In the genomic region with DNA sequence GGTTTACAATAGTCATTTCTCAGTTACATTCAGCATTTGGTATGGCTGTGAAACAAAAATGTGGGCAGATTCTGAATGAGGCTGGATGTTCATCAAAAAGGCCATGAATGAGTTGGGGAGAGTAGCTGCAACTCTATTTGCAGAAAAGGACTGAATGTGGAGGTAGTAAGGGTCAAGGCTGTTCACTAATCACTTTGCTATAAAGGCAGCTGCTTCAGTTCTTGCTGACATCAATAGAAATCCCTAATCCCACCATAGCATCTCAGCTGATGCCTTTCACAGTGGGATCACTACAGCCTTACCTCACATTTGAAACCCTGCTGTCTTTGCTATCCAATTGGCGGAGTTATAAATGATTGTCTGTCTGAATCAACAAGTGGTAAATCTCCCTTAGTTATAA, we compare ENCODE assay signal across 27 mouse cellular contexts.
DNase-seq lines count a peak whose midpoint lies in the region; ATAC-seq lines count a peak whose summit lies in the region.
"Had no signal": no experiment of that assay in that cellular context is flagged by ENCODE, and none has a peak within 500 bp of the region (broad histone marks: within the 10 kb centered on the region; RNA-seq: fewer than 3 reads in every experiment).

No protein-coding gene starts in this region.

- no peak overlapping the region for H3K4me2 ChIP-seq in hindbrain, embryonic 14.5 days (replicated peaks)
- H3K4me2 ChIP-seq in hindbrain, embryonic 12.5 days (replicated peaks) = no peak overlapping the region
- H3K4me2 ChIP-seq in neural tube, embryonic 12.5 days (replicated peaks) = no peak overlapping the region
- no peak overlapping the region for H3K4me2 ChIP-seq in forebrain, embryonic 16.5 days (ENCODE audit: low read length)
- no peak overlapping the region for H3K4me2 ChIP-seq in neural tube, embryonic 14.5 days (ENCODE audit: low read depth, low read length)
- H3K4me2 ChIP-seq: heart, embryonic 13.5 days had no signal

- H3K4me1 ChIP-seq in hindbrain, embryonic 14.5 days (replicated peaks; ENCODE audit: control insufficient read depth, insufficient read depth, low read length) = 0 out of 2 replicates have a peak, but pooled peaks cover 8% of the 10 kb centered on the region
- no peaks in the 10 kb centered on the region; the same call in 1 of the 2 replicates for H3K4me1 ChIP-seq in hindbrain, embryonic 12.5 days
- no peaks in the 10 kb centered on the region; the same call in 1 of the 2 replicates for H3K4me1 ChIP-seq in neural tube, embryonic 12.5 days
- H3K4me1 ChIP-seq in forebrain, embryonic 16.5 days (replicated peaks; ENCODE audit: control insufficient read depth, insufficient read depth, low read length) = peaks cover 4% of the 10 kb centered on the region
- no peaks in the 10 kb centered on the region for H3K4me1 ChIP-seq in neural tube, embryonic 14.5 days (ENCODE audit: control insufficient read depth, insufficient read depth, low read length)

- whole genome bisulfite sequencing in hindbrain, embryonic 14.5 days = 28% methylated on average over 1 of the region's 1 CpGs
- 50% methylated on average over 1 of the region's 1 CpGs for WGBS in hindbrain, embryonic 12.5 days
- WGBS in neural tube, embryonic 12.5 days = 32% methylated on average over 1 of the region's 1 CpGs
- 7% methylated on average over 1 of the region's 1 CpGs for WGBS in forebrain, embryonic 16.5 days
- 20% methylated on average over 1 of the region's 1 CpGs for WGBS in neural tube, embryonic 14.5 days

- no peak overlapping the region for H3K9ac ChIP-seq in hindbrain, embryonic 14.5 days
- no peak overlapping the region for H3K9ac ChIP-seq in hindbrain, embryonic 12.5 days
- H3K9ac ChIP-seq in neural tube, embryonic 12.5 days = no peak overlapping the region
- no peak overlapping the region for H3K9ac ChIP-seq in forebrain, embryonic 16.5 days (replicated peaks; ENCODE audit: low read depth, low read length)
- no peak overlapping the region for H3K9ac ChIP-seq in neural tube, embryonic 14.5 days (replicated peaks; ENCODE audit: low read depth, low read length)
- H3K9ac ChIP-seq: heart, embryonic 13.5 days; liver, embryonic 14.5 days had no signal

- H3K27me3 ChIP-seq in hindbrain, embryonic 14.5 days (ENCODE audit: control insufficient read depth, insufficient read depth, low read length) = no peaks in the 10 kb centered on the region
- H3K27me3 ChIP-seq in hindbrain, embryonic 12.5 days = no peaks in the 10 kb centered on the region
- no peaks in the 10 kb centered on the region for H3K27me3 ChIP-seq in neural tube, embryonic 12.5 days (replicated peaks)
- no peaks in the 10 kb centered on the region for H3K27me3 ChIP-seq in forebrain, embryonic 16.5 days (replicated peaks; ENCODE audit: control insufficient read depth, insufficient read depth, low read length)
- H3K27me3 ChIP-seq in neural tube, embryonic 14.5 days (ENCODE audit: control insufficient read depth, insufficient read depth, low read length) = no peaks in the 10 kb centered on the region
- H3K27me3 ChIP-seq: heart, embryonic 13.5 days had no signal

- DNase-seq in hindbrain, embryonic 14.5 days (ENCODE audit: low spot score) = no peak
- no peak for DNase-seq in neural tube, embryonic 10.5 days (ENCODE audit: extremely low spot score, low spot score)
- DNase-seq in ovary, postnatal 10 days (ENCODE audit: low spot score) = no peak
- DNase-seq in retina, embryonic 14.5 days (ENCODE audit: low spot score) = no peak
- DNase-seq: adrenal gland, postnatal 25 days; cerebellum, adult 18-20 months; cerebellum, postnatal 10 days; gastrocnemius, adult 2 months; heart, postnatal 10 days; kidney, adult 8-10 months; kidney, postnatal 10 days; layer of hippocampus, adult 9-11 months; liver; lung, adult 2 months; lung, postnatal 10 days; retina, postnatal 1 day; right cerebral cortex, postnatal 14 days had no signal

- no peaks in the 10 kb centered on the region for H3K9me3 ChIP-seq in hindbrain, embryonic 14.5 days (ENCODE audit: control insufficient read depth, low read length)
- H3K9me3 ChIP-seq in hindbrain, embryonic 12.5 days (replicated peaks) = no peaks in the 10 kb centered on the region
- H3K9me3 ChIP-seq in neural tube, embryonic 12.5 days = no peaks in the 10 kb centered on the region
- no peaks in the 10 kb centered on the region for H3K9me3 ChIP-seq in forebrain, embryonic 16.5 days (ENCODE audit: control insufficient read depth, low read length)
- no peaks in the 10 kb centered on the region for H3K9me3 ChIP-seq in neural tube, embryonic 14.5 days (ENCODE audit: control insufficient read depth, low read length)
- H3K9me3 ChIP-seq: heart, embryonic 13.5 days had no signal

- ATAC-seq in hindbrain, embryonic 14.5 days (ENCODE audit: low FRiP score) = 0 out of 2 replicates have a peak, but pooled peaks have one; percentile 6
- ATAC-seq in hindbrain, embryonic 12.5 days (ENCODE audit: low FRiP score) = no peak
- ATAC-seq in neural tube, embryonic 12.5 days (ENCODE audit: low FRiP score, low read depth) = peak; percentile 82
- peak; percentile 58 for ATAC-seq in forebrain, embryonic 16.5 days
- ATAC-seq in neural tube, embryonic 14.5 days (ENCODE audit: low read depth) = peak; percentile 41; the same call in 1 of the 2 replicates
- ATAC-seq: CD4-positive, CD25-positive, alpha-beta regulatory T cell, adult 4 months; intestine, embryonic 16.5 days had no signal

- H3K27ac ChIP-seq in hindbrain, embryonic 14.5 days = no peak overlapping the region
- H3K27ac ChIP-seq in hindbrain, embryonic 12.5 days = no peak overlapping the region
- no peak overlapping the region for H3K27ac ChIP-seq in neural tube, embryonic 12.5 days
- no peak overlapping the region for H3K27ac ChIP-seq in forebrain, embryonic 16.5 days (ENCODE audit: low read length)
- no peak overlapping the region for H3K27ac ChIP-seq in neural tube, embryonic 14.5 days (ENCODE audit: low read depth, low read length)
- H3K27ac ChIP-seq: gastrocnemius, adult 2 months; heart, embryonic 13.5 days; liver, embryonic 14.5 days; macrophage had no signal

- no peak overlapping the region for H3K4me3 ChIP-seq in hindbrain, embryonic 14.5 days (replicated peaks; ENCODE audit: low read length)
- H3K4me3 ChIP-seq in hindbrain, embryonic 12.5 days = no peak overlapping the region
- no peak overlapping the region for H3K4me3 ChIP-seq in neural tube, embryonic 12.5 days
- no peak overlapping the region for H3K4me3 ChIP-seq in forebrain, embryonic 16.5 days (replicated peaks; ENCODE audit: low read length)
- H3K4me3 ChIP-seq in neural tube, embryonic 14.5 days (ENCODE audit: low read depth, low read length) = no peak overlapping the region
- H3K4me3 ChIP-seq: gastrocnemius, adult 2 months; heart, embryonic 13.5 days; myocyte had no signal

- no peaks in the 10 kb centered on the region for H3K36me3 ChIP-seq in hindbrain, embryonic 14.5 days (replicated peaks; ENCODE audit: control insufficient read depth, insufficient read depth)
- H3K36me3 ChIP-seq in hindbrain, embryonic 12.5 days = no peaks in the 10 kb centered on the region
- no peaks in the 10 kb centered on the region for H3K36me3 ChIP-seq in neural tube, embryonic 12.5 days
- H3K36me3 ChIP-seq in forebrain, embryonic 16.5 days (ENCODE audit: control insufficient read depth, insufficient read depth) = no peaks in the 10 kb centered on the region
- H3K36me3 ChIP-seq in neural tube, embryonic 14.5 days (ENCODE audit: control insufficient read depth, insufficient read depth, low read length) = no peaks in the 10 kb centered on the region
- H3K36me3 ChIP-seq: heart, embryonic 13.5 days had no signal
